Mouse (Mus musculus) gastrocnemius, adult 2 months (tissue): ENCODE data around the gene Abcc4. TPM values are rescaled to one million over a fixed set of nuclear protein-coding genes. Genes with fewer than 3 reads are reported as not detected.

Experiments used
- DNase-seq: peaks from one replicate; pipeline ENCODE4 v3.0.0; 2022
- H3K27ac ChIP-seq: fragments of 200-600 bp; 2 replicates; pipeline ENCODE4 v1.8.1; 2022; ENCODE audit warnings: mild to moderate bottlenecking
- H3K4me3 ChIP-seq: fragments of 200-600 bp; 2 replicates; pipeline ENCODE4 v1.8.1; 2022; ENCODE audit warnings: mild to moderate bottlenecking, moderate library complexity
- CTCF ChIP-seq: fragments of 200-600 bp; IDR thresholded peaks from 2 replicates; pipeline ENCODE4 v1.8.1; 2022; ENCODE audit warnings: antibody characterized with exemption, mild to moderate bottlenecking, moderate library complexity
- intact Hi-C: fragments of 180-260 bp; cut with DNase I; formaldehyde crosslinking; loops from one replicate; pipeline ENCODE4 v1.15.1; 2025
- total RNA-seq, 2 experiments: library from RNA; stranded (reverse); gene quantifications; 2 replicates each; pipeline ENCODE4 v1.2.3; 2021

Abcc4 gene
- total RNA-seq, 2 experiments from 2014 or later = 10.1 to 12.2 TPM

DNA sequence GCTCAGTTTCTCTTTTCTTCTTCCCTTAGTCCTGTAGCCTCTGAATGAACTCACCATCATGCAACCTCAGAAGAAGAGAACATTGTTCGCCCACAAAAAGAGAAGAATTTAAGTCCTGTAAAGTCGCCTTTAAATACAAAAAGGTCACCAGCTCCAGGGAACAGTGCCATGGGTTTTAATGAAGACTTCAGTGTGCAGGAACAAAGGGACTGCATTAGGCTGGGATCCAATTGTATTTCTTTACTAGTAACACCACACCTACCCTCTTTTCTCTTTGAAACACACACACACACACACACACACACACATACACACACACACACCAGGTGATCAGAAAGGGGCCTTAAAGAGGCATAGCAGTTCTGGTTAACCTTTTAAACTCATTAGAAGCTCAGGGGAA, 195.2 kb downstream of the Abcc4 start:
- Histone ChIP-seq H3K27ac (no peak overlapping the region), H3K4me3 (no peak overlapping the region)
- no peak for TF ChIP-seq CTCF
- intact Hi-C loops = no loop called here
- no peak for DNase-seq

DNA sequence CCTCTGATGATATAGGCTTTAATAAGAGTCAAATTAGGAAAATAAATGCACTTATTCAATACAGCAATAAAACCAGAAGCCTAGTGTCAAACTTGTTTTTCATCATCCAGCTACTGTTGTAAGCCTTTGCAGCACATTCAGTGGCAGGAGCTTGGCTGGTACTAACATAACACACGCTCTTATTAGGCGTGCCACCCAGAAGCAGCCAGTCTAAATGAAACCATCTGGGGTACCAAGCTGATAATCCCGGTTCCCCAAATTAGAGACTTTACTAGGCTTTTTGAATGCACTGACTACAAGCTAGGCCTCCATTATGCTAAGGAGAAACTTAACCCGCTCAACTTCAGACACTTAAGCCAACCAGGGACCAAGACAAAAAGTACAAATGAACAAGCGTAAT, 195.8 kb downstream of the Abcc4 start:
- intact Hi-C loops = no loop called here
- no peak for DNase-seq
- no peak overlapping the region for H3K4me3 ChIP-seq
- H3K27ac ChIP-seq = no peak overlapping the region
- TF ChIP-seq CTCF = no peak

GRCm38 (mm10) chr14:118507829-118508228, 198.2 kb downstream of the Abcc4 start:
- TF ChIP-seq CTCF = no peak
- peak overlapping the region; percentile 49; the same call in 1 of the 2 replicates for H3K27ac ChIP-seq
- intact Hi-C loops = no loop called here
- no peak for DNase-seq
- no peak overlapping the region; the same call in 1 of the 2 replicates for H3K4me3 ChIP-seq

DNA sequence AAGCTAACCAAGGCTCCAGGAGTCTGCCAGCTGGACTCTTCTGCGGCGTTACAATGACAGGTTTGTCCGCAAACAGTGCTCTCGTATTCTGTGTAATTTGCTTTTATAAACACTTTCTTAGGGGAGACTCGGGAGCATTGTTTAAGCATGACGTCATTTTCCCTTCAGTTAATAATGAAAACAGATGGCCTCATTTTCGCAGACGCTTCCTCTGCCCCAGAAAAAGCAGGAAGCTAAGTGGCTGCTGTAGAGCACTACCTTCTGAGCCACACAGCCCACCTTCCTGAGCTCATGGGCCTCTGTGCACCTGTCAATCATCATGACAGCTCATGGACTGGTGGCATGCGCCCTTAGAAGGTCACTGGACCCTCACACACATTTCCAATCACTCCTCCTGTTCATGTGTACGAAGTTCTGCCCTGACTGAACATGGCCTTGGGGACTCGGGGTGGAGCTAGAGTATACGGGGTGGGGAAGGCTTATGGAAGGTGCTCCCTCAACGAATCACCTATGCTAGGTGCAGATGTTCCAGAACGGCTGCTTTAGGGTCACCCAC, 199.3 kb downstream of the Abcc4 start:
- peak overlapping the region; percentile 83 for H3K27ac ChIP-seq
- DNase-seq = no peak
- no peak for TF ChIP-seq CTCF
- H3K4me3 ChIP-seq = peak overlapping the region; percentile 61
- intact Hi-C loops = no loop called here

DNA sequence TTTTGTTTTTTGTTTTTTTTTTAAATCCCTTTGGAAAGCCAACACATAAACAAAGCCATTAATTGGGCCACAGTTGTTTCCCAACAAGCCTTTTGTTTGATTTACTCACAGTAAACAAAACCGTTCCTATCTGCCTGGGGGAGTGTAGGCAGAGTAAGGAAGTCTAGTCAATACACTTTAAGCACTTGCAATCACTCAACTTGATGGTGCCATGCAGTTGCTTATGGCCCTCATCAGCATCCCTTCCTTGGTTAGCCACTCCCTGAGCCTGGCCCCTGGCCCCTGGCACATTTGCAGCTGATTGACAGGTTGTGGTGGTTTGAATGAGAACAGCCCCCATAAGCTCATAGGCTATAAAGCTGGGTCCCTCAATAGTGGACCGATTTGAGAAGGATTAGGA, 209.3 kb downstream of the Abcc4 start:
- DNase-seq = no peak
- intact Hi-C loops = no loop called here
- Histone ChIP-seq H3K27ac (no peak overlapping the region), H3K4me3 (no peak overlapping the region)
- no peak for TF ChIP-seq CTCF

- TF ChIP-seq CTCF = no peak
- H3K4me3 ChIP-seq = no peak overlapping the region
- no peak overlapping the region for H3K27ac ChIP-seq
- intact Hi-C loops = no loop called here
- no peak for DNase-seq
Measured at GRCm38 (mm10) chr14:118495458-118495857, 210.6 kb downstream of the Abcc4 start.

GRCm38 (mm10) chr14:118491708-118492107, 214.3 kb downstream of the Abcc4 start:
- DNase-seq = no peak
- intact Hi-C loops = no loop called here
- no peak for TF ChIP-seq CTCF
- Histone ChIP-seq H3K4me3 (no peak overlapping the region), H3K27ac (no peak overlapping the region)

- intact Hi-C loops = no loop called here
- H3K4me3 ChIP-seq = no peak overlapping the region
- TF ChIP-seq CTCF = no peak
- H3K27ac ChIP-seq = no peak overlapping the region
- no peak for DNase-seq
Measured at GRCm38 (mm10) chr14:118491300-118491699, 214.7 kb downstream of the Abcc4 start.

DNA sequence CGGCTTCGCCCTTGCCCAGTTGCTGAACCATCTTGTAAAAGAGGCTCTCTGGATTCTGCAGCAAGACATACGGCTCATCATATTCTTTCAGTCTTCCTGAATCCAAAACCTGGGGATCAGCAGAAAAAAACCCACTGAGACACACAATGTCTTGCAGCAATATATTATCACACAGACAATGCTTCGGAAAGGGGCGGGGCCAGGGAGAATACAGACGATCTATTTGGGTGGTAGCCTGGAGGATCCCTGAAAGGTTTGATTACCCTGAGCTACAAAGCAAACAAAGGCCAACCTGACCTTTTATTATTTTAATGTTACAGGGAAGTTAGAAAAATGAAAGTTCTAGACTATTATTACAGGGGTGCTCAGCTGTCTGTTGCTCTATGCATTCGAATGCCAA, 215.5 kb downstream of the Abcc4 start:
- DNase-seq = no peak
- intact Hi-C loops = no loop called here
- no peak overlapping the region for H3K4me3 ChIP-seq
- no peak for TF ChIP-seq CTCF
- H3K27ac ChIP-seq = no peak overlapping the region

GRCm38 (mm10) chr14:118486349-118486748, 219.7 kb downstream of the Abcc4 start:
- H3K4me3 ChIP-seq = no peak overlapping the region
- intact Hi-C loops = no loop called here
- H3K27ac ChIP-seq = no peak overlapping the region
- no peak for TF ChIP-seq CTCF
- DNase-seq = no peak

DNA sequence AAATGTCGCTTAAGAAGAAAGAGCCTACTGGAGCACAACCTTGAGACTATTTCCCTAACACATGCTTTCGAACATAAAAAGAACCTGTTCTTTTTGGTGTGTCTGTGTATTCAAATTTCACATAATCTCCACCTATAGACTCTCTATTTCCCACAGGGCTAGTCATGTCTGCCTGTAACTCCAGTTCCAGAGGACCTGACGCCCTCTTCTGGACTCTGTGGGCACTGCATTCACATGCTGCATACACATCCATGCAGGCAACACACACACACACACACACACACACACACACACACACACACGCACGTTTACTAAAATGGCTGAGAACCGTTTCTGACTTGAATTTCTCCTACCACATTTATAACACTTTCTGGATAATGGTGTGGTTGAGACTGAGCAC, 220.4 kb downstream of the Abcc4 start:
- no peak overlapping the region for H3K4me3 ChIP-seq
- DNase-seq = no peak
- no peak overlapping the region for H3K27ac ChIP-seq
- TF ChIP-seq CTCF = no peak
- intact Hi-C loops = no loop called here

- no peak overlapping the region for H3K27ac ChIP-seq
- no peak for TF ChIP-seq CTCF
- intact Hi-C loops = no loop called here
- no peak overlapping the region for H3K4me3 ChIP-seq
- DNase-seq = no peak
Measured at GRCm38 (mm10) chr14:118482320-118482719, 223.7 kb downstream of the Abcc4 start.

GRCm38 (mm10) chr14:118481779-118482178, 224.2 kb downstream of the Abcc4 start:
- no peak overlapping the region for H3K4me3 ChIP-seq
- intact Hi-C loops = no loop called here
- TF ChIP-seq CTCF = no peak
- DNase-seq = no peak
- no peak overlapping the region for H3K27ac ChIP-seq

DNA sequence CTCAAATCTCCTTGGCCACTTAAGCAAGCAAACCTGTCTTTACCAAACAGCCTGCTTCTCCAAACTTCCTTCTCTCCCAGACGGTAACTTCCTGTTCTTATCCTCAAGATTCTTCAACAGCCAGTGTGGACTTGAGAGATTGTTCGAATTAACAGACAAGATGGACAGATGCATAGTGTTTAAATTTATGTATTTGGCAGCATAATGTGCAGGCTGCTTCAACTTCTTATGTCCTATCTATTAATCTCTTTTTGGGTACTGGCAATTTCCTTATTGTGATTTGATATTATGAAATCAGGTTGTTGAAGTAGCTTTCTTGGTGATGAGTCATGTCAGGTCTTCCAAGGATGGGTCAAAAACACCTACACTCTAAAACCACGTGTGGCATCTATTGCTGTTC, 229.7 kb downstream of the Abcc4 start:
- no peak for TF ChIP-seq CTCF
- intact Hi-C loops = no loop called here
- Histone ChIP-seq H3K27ac (no peak overlapping the region), H3K4me3 (no peak overlapping the region)
- DNase-seq = no peak

DNA sequence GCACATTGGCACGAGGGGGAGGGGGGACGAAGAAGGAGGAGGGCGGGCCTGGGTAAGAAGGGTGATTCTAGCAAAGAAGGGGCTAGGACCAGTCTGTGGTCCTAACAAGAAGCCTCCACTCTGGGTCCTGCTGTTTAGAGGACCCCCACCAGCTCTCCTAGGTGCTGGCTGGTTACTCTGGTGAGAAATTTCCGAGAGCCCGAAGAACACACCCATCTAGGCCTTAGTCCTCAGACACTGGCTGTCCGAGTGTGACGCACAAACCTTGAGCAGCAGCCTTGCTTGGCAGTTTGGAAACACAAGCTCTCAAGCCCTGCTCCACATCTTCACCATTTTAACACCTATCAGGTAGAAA, 230.9 kb downstream of the Abcc4 start:
- TF ChIP-seq CTCF = no peak
- intact Hi-C loops = no loop called here
- H3K4me3 ChIP-seq = no peak overlapping the region
- no peak overlapping the region for H3K27ac ChIP-seq
- no peak for DNase-seq
